Mouse (Mus musculus) cerebellum, adult 2 months (tissue): ENCODE results near the gene C130050O18Rik.

Experiments used
- CTCF ChIP-seq: fragments of 200-500 bp; IDR thresholded peaks from 2 replicates; pipeline ENCODE4 v1.5.1; 2011; ENCODE audit warnings: low read depth, mild to moderate bottlenecking, control low read depth, low read length, moderate library complexity, borderline replicate concordance; ENCODE audit not compliant: insufficient read depth
- POLR2A ChIP-seq: fragments of 200-500 bp; IDR thresholded peaks from 2 replicates; pipeline ENCODE4 v1.6.1; 2011; ENCODE audit warnings: low read length, control low read depth, borderline replicate concordance; ENCODE audit not compliant: insufficient read depth

DNA sequence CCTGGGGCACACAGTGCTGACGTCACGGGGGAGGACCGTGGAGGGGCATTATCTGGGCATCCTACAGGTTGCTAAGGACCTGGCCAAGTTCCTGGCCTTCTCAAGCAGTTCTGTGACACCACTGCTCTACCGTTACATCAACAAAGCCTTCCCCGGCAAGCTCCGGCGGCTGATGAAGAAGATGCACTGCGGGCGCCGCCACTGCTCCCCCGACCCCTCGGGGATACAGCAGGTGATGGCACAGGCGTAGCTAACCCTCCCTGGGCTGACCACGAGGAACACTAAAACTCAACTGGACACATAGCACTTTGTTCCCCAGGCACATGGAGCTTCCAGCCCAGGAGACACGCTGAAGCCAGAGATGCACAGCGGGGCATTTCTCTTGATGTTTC lies 11.9 kb upstream of the C130050O18Rik start:
- TF ChIP-seq CTCF (no peak), POLR2A (no peak)
